Mouse (Mus musculus): ENCODE measurements around the gene Sgip1. TPM values are rescaled to one million over a fixed set of nuclear protein-coding genes. Genes with fewer than 3 reads are reported as not detected.

Sgip1 gene
- total and polyA plus RNA-seq, 3 experiments, result 0.92 to 5.6 TPM; not detected in 1

- TF ChIP-seq E2F4 (IDR thresholded peaks at IDR 0.05; ENCODE audit: borderline replicate concordance, low read depth, low read length), result no peak
- no peak for TF ChIP-seq SIN3A (IDR thresholded peaks at IDR 0.05; ENCODE audit: low read length)
- no peak for TF ChIP-seq MYC (IDR thresholded peaks at IDR 0.05; ENCODE audit: low read depth, low read length)
- no peak for TF ChIP-seq CHD1 (IDR thresholded peaks at IDR 0.05; ENCODE audit: low read depth, low read length)
- TF ChIP-seq CHD2 (IDR thresholded peaks at IDR 0.05; ENCODE audit: low read length), result no peak
- no peak for TF ChIP-seq TBP (IDR thresholded peaks at IDR 0.05; ENCODE audit: low read depth, low read length)
- no peak for TF ChIP-seq GATA1 (IDR thresholded peaks at IDR 0.05; ENCODE audit: low read depth, low read length)
- no peak for TF ChIP-seq RCOR1 (IDR thresholded peaks at IDR 0.05; ENCODE audit: low read depth, low read length)
- no peak for TF ChIP-seq RAD21 (IDR thresholded peaks at IDR 0.05; ENCODE audit: low read depth, low read length)
- no peak for TF ChIP-seq HCFC1 (IDR thresholded peaks at IDR 0.05; ENCODE audit: low read depth, low read length)
- no peak for DNase-seq (ENCODE audit: low read depth, low spot score)
- H3K27me3 ChIP-seq (ENCODE audit: control insufficient read depth in 1 of 2, insufficient read depth in 2 of 2, low read length in 2 of 2), result no peaks in the 10 kb centered on the region
- H3K4me3 ChIP-seq (ENCODE audit: control insufficient read depth in 1 of 2, insufficient read depth in 1 of 2, low read depth in 2 of 2, low read length in 2 of 2), result no peak overlapping the region
- no peak overlapping the region for H3K9ac ChIP-seq (ENCODE audit: control insufficient read depth, low read depth, low read length, poor library complexity, severe bottlenecking)
- H3K9me3 ChIP-seq (replicated peaks; ENCODE audit: insufficient read depth, low read length), result no peaks in the 10 kb centered on the region
- no peaks in the 10 kb centered on the region for H3K36me3 ChIP-seq (ENCODE audit: control insufficient read depth in 1 of 2, insufficient read depth in 2 of 2, low read length in 2 of 2)
- no peaks in the 10 kb centered on the region for H3K79me2 ChIP-seq (ENCODE audit: control insufficient read depth, insufficient read depth, low read length, poor library complexity)
- no peak overlapping the region for H3K27ac ChIP-seq (ENCODE audit: control insufficient read depth, low read depth, low read length)
- H3K4me1 ChIP-seq (ENCODE audit: control insufficient read depth in 1 of 2, insufficient read depth in 2 of 2, low read length in 2 of 2), result no peaks in the 10 kb centered on the region
Observed at GRCm38 (mm10) chr4:102769070-102769469, 28.0 kb downstream of the Sgip1 start.

- H3K4me3 ChIP-seq (ENCODE audit: control insufficient read depth in 1 of 2, insufficient read depth in 1 of 2, low read depth in 2 of 2, low read length in 2 of 2), result no peak overlapping the region
- no peaks in the 10 kb centered on the region for H3K79me2 ChIP-seq (ENCODE audit: control insufficient read depth, insufficient read depth, low read length, poor library complexity)
- TF ChIP-seq KAT2A (conservative IDR thresholded peaks at IDR 0.05; ENCODE audit: low read depth, low read length), result no peak
- TF ChIP-seq MEF2A (IDR thresholded peaks at IDR 0.05; ENCODE audit: extremely low read depth, insufficient replicate concordance, low read depth, low read length, poor library complexity, severe bottlenecking), result no peak
- TF ChIP-seq UBTF (IDR thresholded peaks at IDR 0.05; ENCODE audit: borderline replicate concordance, insufficient read depth, low read depth, low read length), result no peak
- TF ChIP-seq ZC3H11A (IDR thresholded peaks at IDR 0.05; ENCODE audit: low read depth, low read length), result no peak
- TF ChIP-seq TAL1 (IDR thresholded peaks at IDR 0.05; ENCODE audit: low read length), result no peak
- no peak for TF ChIP-seq BHLHE40 (IDR thresholded peaks at IDR 0.05; ENCODE audit: borderline replicate concordance, low read depth, low read length)
- no peak for TF ChIP-seq NRF1 (IDR thresholded peaks at IDR 0.05; ENCODE audit: insufficient read depth, low read depth, low read length, poor library complexity, severe bottlenecking)
- TF ChIP-seq MAX (IDR thresholded peaks at IDR 0.05; ENCODE audit: low read length), result no peak
- TF ChIP-seq ZNF384 (IDR thresholded peaks at IDR 0.05; ENCODE audit: low read depth, low read length), result no peak
- no peak for TF ChIP-seq CHD1 (IDR thresholded peaks at IDR 0.05; ENCODE audit: low read depth, low read length)
- no peaks in the 10 kb centered on the region for H3K36me3 ChIP-seq (ENCODE audit: control insufficient read depth in 1 of 2, insufficient read depth in 2 of 2, low read length in 2 of 2)
- no peak overlapping the region for H3K27ac ChIP-seq (ENCODE audit: control insufficient read depth, low read depth, low read length)
- no peak for DNase-seq (ENCODE audit: low read depth, low spot score)
- no peaks in the 10 kb centered on the region for H3K4me1 ChIP-seq (ENCODE audit: control insufficient read depth in 1 of 2, insufficient read depth in 2 of 2, low read length in 2 of 2)
- H3K27me3 ChIP-seq (ENCODE audit: control insufficient read depth in 1 of 2, insufficient read depth in 2 of 2, low read length in 2 of 2), result no peaks in the 10 kb centered on the region
- no peak overlapping the region for H3K9ac ChIP-seq (ENCODE audit: control insufficient read depth, low read depth, low read length, poor library complexity, severe bottlenecking)
- no peaks in the 10 kb centered on the region for H3K9me3 ChIP-seq (replicated peaks; ENCODE audit: insufficient read depth, low read length)
Observed at GRCm38 (mm10) chr4:102769936-102770335, 28.8 kb downstream of the Sgip1 start.
